Mouse (Mus musculus): ENCODE results near the gene 0610010F05Rik.

- no peak for TF ChIP-seq CTCF (IDR thresholded peaks at IDR 0.05; ENCODE audit: low read depth)
- TF ChIP-seq EP300 (IDR thresholded peaks at IDR 0.05; ENCODE audit: low read depth): no peak
Observed at GRCm38 (mm10) chr11:23682561-23682960, 49.1 kb upstream of the 0610010F05Rik start.
